Mouse (Mus musculus) left cerebral cortex, postnatal 10 days (tissue): Measurements from ENCODE around the gene Ezh1. TPM values are rescaled to one million over a fixed set of nuclear protein-coding genes. Genes with fewer than 3 reads are reported as not detected.
A peak's percentile ranks its signal among the peaks of the same experiment; 100 is the strongest.
"Not testable (repeated sequence)": the region's sequence is repeated elsewhere in the genome, so short reads cannot be mapped to it uniquely, and the experiment has no call there.

Source experiments
- DNase-seq, 2 experiments: peaks; one replicate each; pipeline ENCODE4 v3.0.0; 2021 to 2022; ENCODE audit warnings: low spot score in 2 of 2, mixed read lengths in 1 of 2; ENCODE audit errors: extremely low spot score in 1 of 2
- intact Hi-C: fragments of 180-260 bp; cut with DNase I; formaldehyde crosslinking; loops from one replicate; pipeline ENCODE4 v1.15.1; 2025
- total RNA-seq, 2 experiments: library from RNA; stranded (reverse); gene quantifications; 2 replicates each; pipeline ENCODE4 v1.2.3; 2021

Gene Ezh1
- total RNA-seq, 2 experiments from 2014 or later: 26.4 to 28.3 TPM

GRCm38 (mm10) chr11:101163476-101164350 lies 62.5 kb downstream of the Ezh1 start:
- intact Hi-C loops: no loop called here
- peak in 1 of 2 experiments; percentile 39 for DNase-seq

DNA sequence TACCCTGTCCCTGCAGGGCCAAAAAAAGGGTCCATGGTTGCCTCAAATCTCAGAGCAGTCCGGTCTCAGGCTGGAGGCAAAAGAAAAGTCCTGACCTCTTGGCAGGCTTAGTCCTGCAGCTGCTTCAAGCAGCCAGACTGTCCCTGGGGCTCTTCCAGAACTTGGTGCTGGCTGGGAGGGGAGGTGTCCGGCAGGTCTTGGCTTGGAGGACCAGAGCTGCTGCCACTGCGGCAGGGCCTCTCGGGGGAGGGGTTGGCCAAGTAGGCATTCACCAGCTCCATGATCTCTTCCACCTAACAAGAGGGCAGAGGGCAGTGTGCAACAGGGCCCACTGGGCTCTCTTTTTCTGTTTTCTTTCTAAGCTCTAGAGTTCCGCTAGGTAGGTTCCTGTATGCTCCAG lies 63.5 kb downstream of the Ezh1 start:
- intact Hi-C loops: no loop called here
- DNase-seq: peak in 1 of 2 experiments; percentile 71

DNA sequence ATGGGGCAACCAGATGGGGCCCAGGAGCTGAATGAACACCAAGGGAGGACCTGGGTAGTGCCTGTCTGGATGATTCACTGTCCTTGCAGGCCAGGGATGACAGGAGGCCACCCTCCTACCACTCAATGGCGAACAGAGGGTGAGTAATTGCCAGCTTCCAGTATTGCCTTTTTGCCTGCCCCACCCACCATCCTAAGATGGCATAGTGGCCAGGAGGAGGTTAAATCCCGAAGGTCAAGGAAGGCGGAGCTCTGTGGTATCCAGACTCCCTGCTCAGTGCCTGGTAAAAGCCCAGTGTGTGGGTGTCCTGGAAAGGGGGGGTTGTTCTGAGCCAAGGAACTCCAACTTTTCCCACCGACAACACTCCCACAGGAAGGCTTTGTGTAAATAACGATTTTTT lies 64.0 kb downstream of the Ezh1 start:
- no peak for DNase-seq
- intact Hi-C loops: no loop called here

- intact Hi-C loops: no loop called here
- DNase-seq: no peak
Observed at GRCm38 (mm10) chr11:101161551-101161950, 64.7 kb downstream of the Ezh1 start.

DNA sequence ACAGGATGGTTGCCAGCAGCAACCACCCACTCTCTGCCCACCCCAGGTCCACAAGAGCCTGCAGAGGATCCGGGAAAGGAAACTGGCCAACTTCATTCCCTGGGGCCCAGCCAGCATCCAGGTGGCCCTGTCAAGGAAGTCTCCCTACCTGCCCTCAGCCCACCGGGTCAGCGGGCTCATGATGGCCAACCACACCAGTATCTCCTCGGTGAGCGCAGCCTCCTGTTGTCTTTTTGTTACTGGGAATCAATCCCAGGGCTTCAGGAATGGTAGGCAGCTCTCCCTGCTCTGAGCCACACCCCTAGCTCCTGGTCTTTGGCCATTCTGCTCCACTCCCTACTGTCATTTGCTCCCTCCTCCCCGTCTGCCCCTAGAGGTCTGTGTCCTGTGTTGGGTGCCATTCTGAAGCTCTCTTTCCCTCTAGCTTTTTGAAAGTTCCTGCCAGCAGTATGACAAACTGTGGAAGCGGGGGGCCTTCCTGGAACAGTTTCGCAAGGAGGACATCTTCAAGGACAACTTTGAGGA lies 65.2 kb downstream of the Ezh1 start:
- intact Hi-C loops: not testable (repeated sequence)

GRCm38 (mm10) chr11:101160151-101160550 lies 66.1 kb downstream of the Ezh1 start:
- DNase-seq, intact Hi-C loops: not testable (repeated sequence)

More for the DNA sequence above, 65.2 kb downstream of the Ezh1 start:
- DNase-seq: not testable (repeated sequence)

- DNase-seq: peak; percentile 70 to 82
- intact Hi-C loops: no loop called here
Observed at GRCm38 (mm10) chr11:101155728-101156371, 70.4 kb downstream of the Ezh1 start, which contains the start of gene Tubg2. Gene Tubg2 (plus strand): TSS chr11:101155907.

- no peak for DNase-seq
- intact Hi-C loops: no loop called here
Observed at GRCm38 (mm10) chr11:101155151-101155550, 71.1 kb downstream of the Ezh1 start.

DNA sequence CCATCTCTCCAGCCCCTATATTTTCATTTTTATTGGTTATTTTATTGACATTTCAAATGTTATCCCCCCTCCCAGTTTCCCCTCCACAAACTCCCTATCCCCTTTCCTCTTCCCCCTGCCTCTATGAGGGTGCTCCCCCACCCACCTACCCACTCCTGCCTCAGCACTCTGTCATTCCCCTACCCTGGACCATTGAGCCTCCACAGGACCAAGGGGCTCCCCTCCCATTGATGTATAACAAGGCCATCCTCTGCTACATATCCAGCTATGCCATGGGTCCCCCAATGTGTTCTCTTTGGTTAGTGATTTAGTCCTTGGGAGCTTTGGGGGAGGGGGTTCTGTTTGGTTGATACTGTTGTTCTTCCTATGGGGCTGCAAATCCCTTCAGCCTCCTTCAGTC lies 71.6 kb downstream of the Ezh1 start:
- intact Hi-C loops: no loop called here
- no peak for DNase-seq

GRCm38 (mm10) chr11:101152825-101153224 lies 73.4 kb downstream of the Ezh1 start:
- intact Hi-C loops: no loop called here
- no peak for DNase-seq

DNA sequence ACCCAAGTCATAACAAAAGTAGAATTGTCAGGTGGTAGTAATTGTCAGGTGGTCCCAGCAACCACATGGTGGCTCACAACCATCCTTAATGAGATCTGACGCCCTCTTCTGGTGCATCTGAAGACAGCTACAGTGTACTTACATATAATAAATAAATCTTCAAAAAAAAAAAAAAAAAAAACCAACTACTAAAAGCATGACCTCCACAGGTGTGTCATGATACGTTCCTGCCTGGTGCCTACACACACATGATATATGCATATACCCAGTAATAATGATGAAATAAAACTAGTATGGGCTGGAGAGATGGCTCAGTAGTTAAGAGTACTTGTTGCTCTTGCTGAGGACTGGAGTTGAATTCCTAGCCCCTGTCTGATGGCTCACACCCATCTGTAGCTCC lies 75.2 kb downstream of the Ezh1 start:
- intact Hi-C loops: no loop called here

DNA sequence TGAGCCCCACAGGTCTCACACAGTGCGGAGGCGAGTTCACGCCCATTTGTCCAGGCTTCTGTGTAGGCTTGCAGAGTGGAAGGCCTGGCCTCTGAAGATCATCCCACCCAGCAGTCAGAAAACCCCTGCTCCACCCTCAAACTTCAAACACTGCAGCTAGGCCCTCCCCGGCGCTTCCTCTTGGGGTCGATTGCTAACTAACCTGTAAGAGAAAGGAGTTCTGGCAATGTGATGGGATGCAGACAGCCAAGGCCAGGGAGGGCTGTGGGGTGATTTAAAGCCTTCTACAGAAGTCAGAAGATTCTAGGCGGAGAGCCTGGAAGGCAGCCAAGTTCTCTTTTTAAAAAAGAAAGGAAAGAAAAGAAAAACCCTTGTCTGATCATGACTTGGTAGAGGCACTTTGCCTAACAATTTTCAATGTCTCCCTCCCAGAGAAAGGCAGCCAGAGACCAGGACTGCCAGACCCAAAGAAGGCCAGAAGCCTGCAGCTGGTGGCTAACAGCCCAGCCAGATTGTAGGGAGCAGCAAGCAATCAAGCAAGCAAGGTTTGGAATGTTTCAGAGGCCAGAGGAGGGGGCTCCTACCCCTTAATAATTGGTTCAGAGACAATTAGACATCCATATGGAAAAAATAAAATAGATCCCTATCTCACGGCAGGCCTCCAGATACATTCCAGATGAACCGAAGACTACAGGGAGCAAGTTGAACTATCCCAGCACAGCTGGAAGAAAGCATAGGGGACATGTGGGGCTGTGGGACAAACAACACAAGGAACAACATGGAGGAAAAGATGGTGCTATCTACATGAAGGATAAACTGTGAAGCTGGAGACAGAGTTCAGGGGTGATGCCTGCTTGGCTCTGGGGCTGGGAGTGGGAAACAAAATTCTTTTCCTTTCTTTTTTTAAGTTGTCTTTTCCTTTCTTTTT lies 76.8 kb downstream of the Ezh1 start:
- no peak for DNase-seq
- intact Hi-C loops: no loop called here

More for the DNA sequence above, 75.2 kb downstream of the Ezh1 start:
- no peak for DNase-seq

DNA sequence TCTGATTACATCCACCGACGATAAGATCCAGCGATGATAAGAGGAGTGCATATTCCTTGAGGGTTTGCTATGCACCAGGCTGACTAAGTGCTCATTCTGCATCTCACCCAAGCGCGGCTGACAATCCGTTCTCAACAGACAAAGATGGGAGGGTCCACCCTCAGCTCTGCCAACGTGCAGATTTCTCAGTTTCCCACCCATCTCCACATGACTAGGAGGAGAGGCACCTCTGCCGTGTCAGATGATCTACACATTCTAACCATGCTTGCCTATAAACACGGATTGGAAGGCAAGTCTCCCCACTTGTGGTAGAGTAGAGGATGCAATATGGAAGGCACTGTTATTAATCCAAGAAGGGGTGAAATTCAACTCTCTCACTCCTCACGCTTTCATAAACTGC lies 77.5 kb downstream of the Ezh1 start:
- DNase-seq: no peak
- intact Hi-C loops: no loop called here

DNA sequence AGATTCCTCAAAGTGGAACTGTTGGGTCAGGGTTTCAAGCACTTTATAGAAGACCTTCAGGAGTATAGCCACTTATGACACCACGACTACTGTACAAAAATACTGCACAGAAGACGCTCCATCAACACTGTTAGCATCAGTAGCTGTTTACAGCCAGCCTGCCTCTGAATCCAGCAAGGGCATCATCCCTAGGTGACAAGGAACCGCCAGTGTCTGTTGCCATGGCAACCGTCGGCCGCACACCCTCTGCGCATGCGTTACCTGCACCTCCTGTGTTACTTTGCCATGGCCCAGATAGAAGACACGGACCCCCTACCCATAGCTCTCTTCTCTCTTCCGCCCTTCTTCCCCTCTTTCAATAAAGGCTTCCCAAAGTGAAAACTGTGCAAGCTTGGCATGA lies 79.9 kb downstream of the Ezh1 start:
- intact Hi-C loops: no loop called here

DNA sequence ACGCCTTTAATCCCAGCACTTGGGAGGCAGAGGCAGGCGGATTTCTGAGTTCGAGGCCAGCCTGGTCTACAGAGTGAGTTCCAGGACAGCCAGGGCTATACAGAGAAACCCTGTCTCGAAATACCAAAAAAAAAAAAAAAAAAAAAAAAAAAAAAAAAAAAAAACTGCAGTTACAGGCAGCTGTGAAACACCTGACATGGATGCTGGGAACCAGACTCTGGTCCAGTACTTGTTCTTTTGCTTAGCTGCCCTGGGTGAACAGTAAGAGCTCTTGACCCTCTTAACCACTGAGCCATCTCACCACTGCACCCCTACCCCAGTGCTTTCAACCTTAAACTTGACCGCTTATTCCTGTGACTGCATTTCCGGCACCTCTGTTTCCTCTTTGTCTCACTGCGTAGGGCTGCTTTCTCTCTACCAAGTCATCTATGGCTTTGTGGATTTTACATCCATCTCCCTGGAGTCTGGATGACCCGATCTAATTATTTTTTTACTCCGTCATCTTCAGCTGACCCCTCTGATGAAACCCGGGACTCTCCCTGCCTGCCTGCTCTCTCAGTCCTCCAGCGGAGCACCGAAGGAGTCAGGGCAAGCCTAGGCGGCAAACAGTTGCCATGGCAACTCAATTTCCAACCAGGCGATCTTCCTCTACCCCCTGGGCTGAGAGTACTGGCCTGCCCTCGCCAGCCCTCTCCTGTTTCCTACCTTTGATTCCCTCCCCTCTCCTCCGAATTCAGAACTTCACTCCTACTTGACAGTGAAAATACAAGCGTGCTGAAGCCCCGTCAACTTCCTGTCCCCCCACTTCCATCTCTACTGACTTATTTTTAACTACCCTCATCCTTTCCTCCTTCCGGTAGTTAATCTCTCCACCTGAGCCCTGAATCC lies 82.7 kb downstream of the Ezh1 start:
- DNase-seq: no peak
- intact Hi-C loops: no loop called here

More for the DNA sequence above, 79.9 kb downstream of the Ezh1 start:
- DNase-seq: no peak

GRCm38 (mm10) chr11:101142215-101142967 lies 83.9 kb downstream of the Ezh1 start:
- intact Hi-C loops: no loop called here
- no peak for DNase-seq
